Mouse (Mus musculus): ENCODE results near the gene Dram2.
"Not testable (repeated sequence)": the region's sequence is repeated elsewhere in the genome, so short reads cannot be mapped to it uniquely, and the experiment has no call there.

The Dram2 gene

GRCm38 (mm10) chr3:106547171-106547923 is at the start of gene Dram2, which contains the start of gene Cept1:
Gene Dram2, plus strand, starts transcription at chr3:106547798.
Gene Cept1, minus strand, starts transcription at chr3:106547802.
- DNase-seq: peak; percentile 91 to 92

DNA sequence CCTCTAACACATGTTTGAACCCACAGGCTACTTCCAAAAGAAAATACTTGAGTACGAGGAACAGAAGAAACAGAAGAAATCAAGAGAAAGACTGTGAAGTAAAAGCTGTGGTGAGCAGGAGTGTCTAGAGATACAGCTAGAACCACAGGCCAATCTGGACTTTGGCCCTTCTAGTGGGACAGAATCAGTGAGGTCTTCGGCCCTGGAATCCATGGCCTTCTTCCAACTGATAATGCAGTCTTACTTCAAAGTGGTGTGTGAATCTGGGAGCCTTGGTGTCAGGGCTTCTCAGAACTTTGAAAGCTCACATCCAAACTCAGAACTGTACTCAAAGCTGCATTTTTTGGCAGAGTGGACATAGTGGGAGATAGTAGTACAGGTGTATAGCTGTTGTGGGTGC is 47.1 kb upstream of the Dram2 start:
- DNase-seq: no peak

GRCm38 (mm10) chr3:106502892-106503291 is 44.7 kb upstream of the Dram2 start:
- no peak for DNase-seq

GRCm38 (mm10) chr3:106510669-106511068 is 36.9 kb upstream of the Dram2 start:
- DNase-seq: no peak

GRCm38 (mm10) chr3:106515016-106515415 is 32.6 kb upstream of the Dram2 start:
- DNase-seq: no peak

DNA sequence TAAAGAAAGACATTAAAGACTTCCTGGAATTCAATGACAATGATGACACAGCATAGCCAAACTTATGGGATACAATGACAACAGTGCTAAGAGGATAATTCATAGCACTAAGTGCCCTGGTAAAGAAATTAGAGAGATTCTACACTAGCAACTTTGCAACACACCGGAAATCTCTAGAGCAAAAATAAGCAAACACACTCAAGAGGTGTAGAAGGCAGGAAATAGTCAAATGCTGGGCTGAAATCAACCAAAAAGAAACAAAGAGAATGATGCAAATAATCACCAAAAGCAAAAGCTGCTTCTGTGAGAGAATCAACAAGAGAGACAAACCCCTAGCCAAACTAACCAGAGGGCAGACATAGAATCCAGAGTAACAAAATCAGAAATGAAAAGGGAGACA is 24.9 kb upstream of the Dram2 start:
- DNase-seq: no peak

DNA sequence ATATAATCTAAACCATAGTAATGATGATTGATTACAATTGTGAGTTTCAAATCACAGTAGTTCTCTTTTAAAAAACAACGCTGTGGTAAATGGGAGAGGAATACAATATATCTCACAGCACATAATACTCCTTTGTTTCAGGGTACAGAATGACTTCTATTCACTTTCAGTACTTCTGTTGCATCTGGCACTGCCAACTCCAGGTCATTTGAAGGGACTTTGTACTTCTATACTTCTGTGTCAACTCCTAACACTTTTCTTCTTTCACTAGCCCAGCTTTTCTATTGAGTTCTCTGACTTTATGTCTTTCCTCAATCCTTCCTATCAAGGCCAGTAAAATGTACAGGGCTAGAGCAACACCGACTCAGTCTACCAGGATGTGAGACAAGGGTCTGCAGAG is 21.2 kb upstream of the Dram2 start:
- DNase-seq: no peak

DNA sequence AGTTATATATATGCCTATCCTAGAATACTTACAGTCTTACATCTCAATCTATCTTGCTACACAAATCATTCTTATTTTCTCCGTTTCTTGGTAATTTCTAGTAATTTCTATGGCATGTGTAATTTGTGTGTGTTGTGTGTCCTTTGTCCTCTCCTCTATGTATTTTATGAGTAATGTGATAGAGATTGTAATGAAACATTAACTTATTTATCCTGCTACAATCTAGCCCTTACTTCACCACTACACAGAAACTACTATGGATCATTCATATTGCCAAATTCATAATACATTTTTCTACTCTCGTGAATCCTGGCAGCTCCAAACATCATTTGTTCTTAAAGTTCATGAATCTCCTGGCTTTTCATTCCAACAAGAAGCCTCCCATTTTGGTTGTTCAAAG is 19.6 kb upstream of the Dram2 start:
- DNase-seq: no peak

- no peak for DNase-seq
These were observed 14.3 kb upstream of the Dram2 start for GRCm38 (mm10) chr3:106533277-106533676.

GRCm38 (mm10) chr3:106544721-106545316 is 2.8 kb upstream of the Dram2 start:
- no peak for DNase-seq

DNA sequence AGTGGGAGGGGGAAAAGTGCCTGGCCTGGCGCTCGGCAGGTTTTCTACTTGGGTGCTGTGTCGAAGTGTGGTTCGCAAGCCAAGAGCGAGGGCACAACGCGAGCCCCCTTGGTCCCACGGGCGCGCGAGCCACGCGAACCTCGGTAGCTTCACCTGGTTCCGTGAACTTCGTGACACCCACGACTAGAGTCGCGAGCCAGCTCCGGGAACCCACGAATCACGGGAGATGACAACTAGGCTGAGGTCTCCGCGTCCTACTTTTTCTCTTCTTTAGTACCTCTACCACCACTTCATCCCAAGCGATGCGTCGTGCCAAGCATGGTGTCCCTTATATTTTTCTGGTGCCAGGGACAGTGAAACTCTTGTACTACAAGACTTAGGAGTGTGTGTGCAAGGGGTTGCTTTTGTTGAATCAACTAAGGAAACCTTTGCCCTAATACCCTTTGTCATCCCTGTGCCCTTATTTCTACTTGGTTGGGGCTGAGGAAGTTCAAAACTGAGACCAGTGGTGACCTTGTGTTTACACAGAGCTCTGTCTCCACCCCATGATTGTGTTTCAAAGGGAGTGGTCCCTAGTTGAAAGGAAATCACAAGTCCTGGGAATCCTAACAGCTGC is 434 bp downstream of the Dram2 start:
- DNase-seq: no peak

DNA sequence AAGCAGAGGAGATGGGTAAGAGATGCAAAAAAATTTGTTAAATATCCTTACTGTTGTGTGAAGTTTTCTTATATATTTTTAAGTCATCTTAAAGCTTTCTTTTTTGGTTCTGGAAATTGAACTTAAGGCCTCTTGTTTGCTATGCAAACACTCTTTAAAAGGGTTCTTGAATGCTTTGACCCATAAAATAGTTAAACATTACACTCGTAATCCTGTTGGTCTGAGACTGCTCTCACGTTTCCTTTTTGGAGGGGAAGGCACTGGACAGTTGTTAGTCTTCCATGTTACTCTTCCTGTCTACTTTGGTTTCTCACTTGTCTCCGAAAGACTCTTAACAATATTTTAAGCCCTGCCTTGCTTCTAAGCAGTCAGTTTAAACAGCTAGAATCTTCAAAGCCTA is 1.4 kb downstream of the Dram2 start:
- no peak for DNase-seq

GRCm38 (mm10) chr3:106553411-106553810 is 5.8 kb downstream of the Dram2 start:
- no peak for DNase-seq

- no peak for DNase-seq
These were observed 8.2 kb downstream of the Dram2 start for GRCm38 (mm10) chr3:106555743-106556250.

- DNase-seq: no peak
These were observed 10.7 kb downstream of the Dram2 start for GRCm38 (mm10) chr3:106558271-106558670.

GRCm38 (mm10) chr3:106565876-106566275 is 18.3 kb downstream of the Dram2 start:
- DNase-seq: no peak

DNA sequence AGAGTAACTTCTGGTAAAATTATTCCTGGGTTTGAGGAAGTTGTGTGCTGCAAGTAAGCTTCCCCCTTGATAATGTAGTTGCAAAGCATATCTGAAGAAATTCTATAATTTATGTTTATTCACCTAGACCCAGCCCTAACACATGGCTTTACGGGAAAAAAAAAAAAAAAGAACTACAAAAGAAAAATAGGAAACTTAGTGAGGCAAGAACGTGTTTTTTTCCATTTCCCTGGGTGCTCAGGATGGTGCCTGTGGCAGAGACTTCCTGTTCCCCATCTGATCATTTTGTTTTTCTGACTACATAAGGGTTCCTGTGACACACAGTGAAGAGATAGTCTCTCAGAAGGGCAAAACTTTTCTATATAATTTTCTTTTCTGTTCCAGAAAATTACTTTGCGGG is 25.6 kb downstream of the Dram2 start:
- no peak for DNase-seq

GRCm38 (mm10) chr3:106579296-106579695 is 31.7 kb downstream of the Dram2 start:
- no peak for DNase-seq

GRCm38 (mm10) chr3:106593631-106594030 is 46.0 kb downstream of the Dram2 start:
- DNase-seq: not testable (repeated sequence)

- no peak for DNase-seq
These were observed 70.5 kb downstream of the Dram2 start for GRCm38 (mm10) chr3:106618103-106618502.

All from cerebellum, adult 18-20 months (tissue).